9 mouse cellular contexts compared by ENCODE assay signal in the genomic region with DNA sequence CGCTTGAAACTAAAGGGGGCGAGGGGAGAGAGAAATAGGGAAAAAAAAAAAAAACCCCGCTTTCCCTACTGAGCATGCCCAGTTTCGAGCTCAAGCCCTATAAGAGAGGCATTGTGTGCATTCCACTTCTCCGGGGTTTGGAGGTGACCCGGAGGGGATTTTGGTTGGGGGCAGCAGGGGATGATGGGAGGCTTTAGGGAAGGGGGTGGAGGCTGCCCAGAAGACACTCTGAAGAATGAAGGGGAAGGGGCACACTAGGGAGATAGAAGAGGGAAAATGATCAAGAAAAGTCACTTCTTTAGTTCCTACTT. TPM values are rescaled to one million over a fixed set of nuclear protein-coding genes. Genes with fewer than 3 reads are reported as not detected.
DNase-seq lines count a peak whose midpoint lies in the region; ATAC-seq and TF ChIP-seq lines count a peak whose summit lies in the region.
"Had no signal": no experiment of that assay in that cellular context is flagged by ENCODE, and none has a peak within 500 bp of the region (broad histone marks: within the 10 kb centered on the region; RNA-seq: fewer than 3 reads in every experiment).

No protein-coding gene starts in this region.

- no peaks in the 10 kb centered on the region for H3K4me1 ChIP-seq in intestine, embryonic 15.5 days (replicated peaks)
- no peaks in the 10 kb centered on the region for H3K4me1 ChIP-seq in intestine, embryonic 16.5 days (ENCODE audit: control insufficient read depth, insufficient read depth, low read length)
- no peaks in the 10 kb centered on the region for H3K4me1 ChIP-seq in embryonic facial prominence, embryonic 11.5 days (ENCODE audit: control insufficient read depth, insufficient read depth, low read length)
- H3K4me1 ChIP-seq in hindbrain, embryonic 14.5 days (replicated peaks; ENCODE audit: control insufficient read depth, insufficient read depth, low read length), result no peaks in the 10 kb centered on the region
- H3K4me1 ChIP-seq in neural tube, embryonic 13.5 days (replicated peaks), result no peaks in the 10 kb centered on the region
- H3K4me1 ChIP-seq: liver, embryonic 13.5 days had no signal

- TF ChIP-seq CTCF in gastrocnemius, adult 2 months (IDR thresholded peaks at IDR 0.05), result no peak

- no peaks in the 10 kb centered on the region for H3K9me3 ChIP-seq in intestine, embryonic 15.5 days
- H3K9me3 ChIP-seq in intestine, embryonic 16.5 days (ENCODE audit: control insufficient read depth, low read length), result no peaks in the 10 kb centered on the region
- H3K9me3 ChIP-seq in embryonic facial prominence, embryonic 11.5 days (replicated peaks; ENCODE audit: control insufficient read depth, low read length), result no peaks in the 10 kb centered on the region
- no peaks in the 10 kb centered on the region for H3K9me3 ChIP-seq in hindbrain, embryonic 14.5 days (ENCODE audit: control insufficient read depth, low read length)
- no peaks in the 10 kb centered on the region for H3K9me3 ChIP-seq in neural tube, embryonic 13.5 days
- H3K9me3 ChIP-seq: liver, embryonic 13.5 days had no signal

- no peaks in the 10 kb centered on the region for H3K36me3 ChIP-seq in intestine, embryonic 15.5 days
- H3K36me3 ChIP-seq in intestine, embryonic 16.5 days (ENCODE audit: control insufficient read depth, insufficient read depth, low read length), result no peaks in the 10 kb centered on the region
- no peaks in the 10 kb centered on the region for H3K36me3 ChIP-seq in embryonic facial prominence, embryonic 11.5 days (replicated peaks; ENCODE audit: control insufficient read depth, insufficient read depth, low read depth, low read length)
- H3K36me3 ChIP-seq in hindbrain, embryonic 14.5 days (replicated peaks; ENCODE audit: control insufficient read depth, insufficient read depth), result no peaks in the 10 kb centered on the region
- H3K36me3 ChIP-seq in neural tube, embryonic 13.5 days, result no peaks in the 10 kb centered on the region
- H3K36me3 ChIP-seq: liver, embryonic 13.5 days had no signal

- H3K4me3 ChIP-seq in intestine, embryonic 15.5 days (replicated peaks), result no peak overlapping the region
- H3K4me3 ChIP-seq in intestine, embryonic 16.5 days (ENCODE audit: low read length), result no peak overlapping the region
- H3K4me3 ChIP-seq in embryonic facial prominence, embryonic 11.5 days (ENCODE audit: low read depth, low read length), result no peak overlapping the region
- H3K4me3 ChIP-seq in hindbrain, embryonic 14.5 days (replicated peaks; ENCODE audit: low read length), result peak overlapping the region; percentile 58
- peak overlapping the region; percentile 55 for H3K4me3 ChIP-seq in neural tube, embryonic 13.5 days
- H3K4me3 ChIP-seq in gastrocnemius, adult 2 months, result no peak overlapping the region
- H3K4me3 ChIP-seq: liver, embryonic 13.5 days had no signal

- ATAC-seq in intestine, embryonic 15.5 days, result no peak
- no peak for ATAC-seq in intestine, embryonic 16.5 days
- no peak for ATAC-seq in embryonic facial prominence, embryonic 11.5 days (replicated peaks; ENCODE audit: insufficient number of reproducible peaks, low FRiP score, low TSS enrichment, low read depth)
- no peak; the same call in 1 of the 2 replicates for ATAC-seq in hindbrain, embryonic 14.5 days (ENCODE audit: low FRiP score)
- ATAC-seq in neural tube, embryonic 13.5 days (ENCODE audit: low read depth), result peak; percentile 21; the same call in 1 of the 2 replicates

- peak overlapping the region; percentile 77; the same call in 1 of the 2 replicates for H3K4me2 ChIP-seq in intestine, embryonic 15.5 days (replicated peaks)
- H3K4me2 ChIP-seq in intestine, embryonic 16.5 days (ENCODE audit: low read depth, low read length), result no peak overlapping the region; the same call in 1 of the 2 replicates
- no peak overlapping the region for H3K4me2 ChIP-seq in embryonic facial prominence, embryonic 11.5 days (ENCODE audit: low read depth, low read length)
- H3K4me2 ChIP-seq in hindbrain, embryonic 14.5 days (replicated peaks), result peak overlapping the region; percentile 52
- H3K4me2 ChIP-seq in neural tube, embryonic 13.5 days, result peak overlapping the region; percentile 63
- H3K4me2 ChIP-seq: liver, embryonic 13.5 days had no signal

- no peak overlapping the region for H3K9ac ChIP-seq in intestine, embryonic 15.5 days
- H3K9ac ChIP-seq in intestine, embryonic 16.5 days (ENCODE audit: low read depth, low read length), result no peak overlapping the region
- no peak overlapping the region for H3K9ac ChIP-seq in embryonic facial prominence, embryonic 11.5 days (replicated peaks; ENCODE audit: low read length)
- H3K9ac ChIP-seq in hindbrain, embryonic 14.5 days, result peak overlapping the region; percentile 68; the same call in 1 of the 2 replicates
- H3K9ac ChIP-seq in neural tube, embryonic 13.5 days, result 0 out of 2 replicates have a peak overlapping the region, but pooled peaks have one; percentile 73
- H3K9ac ChIP-seq: liver, embryonic 13.5 days had no signal

- intact Hi-C loops in gastrocnemius, adult 2 months (cut with DNase I), result no loop called here

- peak; percentile 36 for DNase-seq in embryonic facial prominence, embryonic 11.5 days (ENCODE audit: low spot score)
- no peak for DNase-seq in hindbrain, embryonic 14.5 days (ENCODE audit: low spot score)
- DNase-seq in spleen, adult 12 weeks (ENCODE audit: low spot score), result no peak
- DNase-seq in left cerebral cortex, adult 11 months (ENCODE audit: low spot score), result no peak
- no peak for DNase-seq in gastrocnemius, adult 2 months
- DNase-seq: liver, embryonic 13.5 days had no signal

- H3K27me3 ChIP-seq in intestine, embryonic 15.5 days (replicated peaks), result no peaks in the 10 kb centered on the region
- no peaks in the 10 kb centered on the region for H3K27me3 ChIP-seq in intestine, embryonic 16.5 days (replicated peaks; ENCODE audit: control insufficient read depth, insufficient read depth, low read length)
- no peaks in the 10 kb centered on the region for H3K27me3 ChIP-seq in embryonic facial prominence, embryonic 11.5 days (ENCODE audit: control insufficient read depth, insufficient read depth, low read length)
- H3K27me3 ChIP-seq in hindbrain, embryonic 14.5 days (ENCODE audit: control insufficient read depth, insufficient read depth, low read length), result no peaks in the 10 kb centered on the region
- no peaks in the 10 kb centered on the region for H3K27me3 ChIP-seq in neural tube, embryonic 13.5 days

- 28% methylated on average over 6 of the region's 6 CpGs for WGBS in intestine, embryonic 15.5 days
- WGBS in intestine, embryonic 16.5 days, result 19% methylated on average over 6 of the region's 6 CpGs
- WGBS in embryonic facial prominence, embryonic 11.5 days, result 21% methylated on average over 5 of the region's 6 CpGs
- 12% methylated on average over 5 of the region's 6 CpGs for WGBS in hindbrain, embryonic 14.5 days
- WGBS in neural tube, embryonic 13.5 days, result 17% methylated on average over 6 of the region's 6 CpGs

- no peak overlapping the region for H3K27ac ChIP-seq in intestine, embryonic 15.5 days
- no peak overlapping the region for H3K27ac ChIP-seq in intestine, embryonic 16.5 days (ENCODE audit: low read length)
- H3K27ac ChIP-seq in embryonic facial prominence, embryonic 11.5 days (replicated peaks; ENCODE audit: low read depth, low read length), result no peak overlapping the region
- no peak overlapping the region; the same call in 1 of the 2 replicates for H3K27ac ChIP-seq in hindbrain, embryonic 14.5 days
- H3K27ac ChIP-seq in neural tube, embryonic 13.5 days (replicated peaks), result no peak overlapping the region
- H3K27ac ChIP-seq in gastrocnemius, adult 2 months, result no peak overlapping the region
- H3K27ac ChIP-seq: liver, embryonic 13.5 days had no signal

RNA-seq across cellular contexts. Expression of gene Slitrk4, which starts 1.1 kb away (rescaled TPM):
- polyA plus RNA-seq in intestine, embryonic 15.5 days (2015; fragmentation: Nextera tagmentation; extraction: Ambion mirVana), result 2.7 and 3.2 TPM in 2 replicates
- 2.2 and 2.3 TPM in 2 replicates for polyA plus RNA-seq in intestine, embryonic 16.5 days (2015; fragmentation: Nextera tagmentation; extraction: Ambion mirVana)
- polyA plus RNA-seq in embryonic facial prominence, embryonic 11.5 days (2014; fragmentation: Nextera tagmentation; extraction: Ambion mirVana), result 3.1 and 3.9 TPM in 2 replicates
- 23.3 and 27.5 TPM in 2 replicates for polyA plus RNA-seq in hindbrain, embryonic 14.5 days (2014; fragmentation: Nextera tagmentation; extraction: Ambion mirVana)
- polyA plus RNA-seq in neural tube, embryonic 13.5 days (2015; fragmentation: Nextera tagmentation; extraction: Ambion mirVana), result 12.0 and 14.5 TPM in 2 replicates
- total RNA-seq in gastrocnemius, adult 2 months (2021), result under 1 TPM; 0.05 to 0.22 TPM

Comparison
In these comparisons a context has a peak if more than half of its experiments do, and no peak if none do; other contexts are left out.
1. H3K4me2 ChIP-seq: peak in intestine, embryonic 15.5 days (single experiment), hindbrain, embryonic 14.5 days (single experiment) and neural tube, embryonic 13.5 days (single experiment); none in intestine, embryonic 16.5 days (single experiment) and embryonic facial prominence, embryonic 11.5 days (single experiment).
2. H3K4me3 ChIP-seq: peak in hindbrain, embryonic 14.5 days (single experiment) and neural tube, embryonic 13.5 days (single experiment); none in intestine, embryonic 15.5 days (single experiment), intestine, embryonic 16.5 days (single experiment), embryonic facial prominence, embryonic 11.5 days (single experiment) and gastrocnemius, adult 2 months (single experiment).
3. H3K9ac ChIP-seq: peak in hindbrain, embryonic 14.5 days (single experiment) and neural tube, embryonic 13.5 days (single experiment); none in intestine, embryonic 15.5 days (single experiment), intestine, embryonic 16.5 days (single experiment) and embryonic facial prominence, embryonic 11.5 days (single experiment).